Mouse (Mus musculus) E14TG2a.4 (cell line): ENCODE data around the gene Boc.

ENCODE experiments used
- CTCF ChIP-seq: conservative IDR thresholded peaks from 2 replicates; pipeline ENCODE4 v1.5.1; 2014; ENCODE audit warnings: low read length
- NANOG ChIP-seq: IDR thresholded peaks from 2 replicates; pipeline ENCODE4 v1.6.1; 2014; ENCODE audit warnings: borderline replicate concordance, low read length, mixed read lengths

DNA sequence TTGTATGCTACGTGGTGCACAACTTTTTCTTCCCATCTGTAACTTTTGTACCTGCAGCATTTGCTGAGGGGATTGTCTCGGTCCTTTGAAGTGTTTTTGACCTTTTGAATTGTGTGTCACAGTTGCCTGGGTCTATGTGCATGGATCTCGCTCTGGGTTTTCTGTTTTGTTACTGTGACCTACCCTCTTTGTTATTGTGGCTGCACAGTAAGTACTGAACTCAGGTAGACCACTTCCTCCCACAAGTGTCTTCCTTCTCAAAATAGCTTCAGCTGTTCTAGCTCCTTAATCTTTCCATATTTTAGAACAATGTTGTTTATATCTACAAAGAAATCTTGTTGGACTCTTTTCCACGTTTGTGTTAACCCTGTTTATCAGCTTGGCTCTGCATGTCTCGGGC is 97.8 kb downstream of the Boc start:
- no peak for TF ChIP-seq CTCF
- TF ChIP-seq NANOG, result no peak
